Mouse (Mus musculus): ENCODE results near the gene Sort1. TPM values are rescaled to one million over a fixed set of nuclear protein-coding genes. Genes with fewer than 3 reads are reported as not detected.
A peak's percentile ranks its signal among the peaks of the same experiment; 100 is the strongest.

Sort1 gene
- polyA plus RNA-seq, 1 experiment = 197 TPM

- H3K4me1 ChIP-seq (ENCODE audit: control insufficient read depth, insufficient read depth, low read length) = peaks cover 23% of the 10 kb centered on the region
- no peak overlapping the region for H3K4me3 ChIP-seq (ENCODE audit: insufficient read depth, low read length)
- TF ChIP-seq POLR2A (IDR thresholded peaks at IDR 0.05; ENCODE audit: extremely low read depth, insufficient read depth, low read length) = no peak
- no peak for TF ChIP-seq CTCF (IDR thresholded peaks at IDR 0.05; ENCODE audit: extremely low read depth, insufficient read depth, low read length)
- H3K27ac ChIP-seq (ENCODE audit: insufficient read depth, low read length) = peak overlapping the region; percentile 85
These were observed 22.5 kb downstream of the Sort1 start for GRCm38 (mm10) chr3:108306387-108306786.

GRCm38 (mm10) chr3:108307485-108307884 is 23.6 kb downstream of the Sort1 start:
- H3K4me3 ChIP-seq (ENCODE audit: insufficient read depth, low read length) = no peak overlapping the region
- H3K27ac ChIP-seq (ENCODE audit: insufficient read depth, low read length) = peak overlapping the region; percentile 68
- TF ChIP-seq POLR2A (IDR thresholded peaks at IDR 0.05; ENCODE audit: extremely low read depth, insufficient read depth, low read length) = no peak
- no peak for TF ChIP-seq CTCF (IDR thresholded peaks at IDR 0.05; ENCODE audit: extremely low read depth, insufficient read depth, low read length)
- peaks cover 23% of the 10 kb centered on the region for H3K4me1 ChIP-seq (ENCODE audit: control insufficient read depth, insufficient read depth, low read length)

GRCm38 (mm10) chr3:108310921-108311341 is 27.0 kb downstream of the Sort1 start:
- peaks cover 14% of the 10 kb centered on the region for H3K4me1 ChIP-seq (ENCODE audit: control insufficient read depth, insufficient read depth, low read length)
- H3K27ac ChIP-seq (ENCODE audit: insufficient read depth, low read length) = no peak overlapping the region; the same call in 1 of the 2 replicates
- H3K4me3 ChIP-seq (ENCODE audit: insufficient read depth, low read length) = no peak overlapping the region
- TF ChIP-seq POLR2A (IDR thresholded peaks at IDR 0.05; ENCODE audit: extremely low read depth, insufficient read depth, low read length) (no peak), CTCF (IDR thresholded peaks at IDR 0.05; ENCODE audit: extremely low read depth, insufficient read depth, low read length) (no peak)

GRCm38 (mm10) chr3:108311688-108312087 is 27.8 kb downstream of the Sort1 start:
- no peak overlapping the region for H3K27ac ChIP-seq (ENCODE audit: insufficient read depth, low read length)
- peaks cover 9% of the 10 kb centered on the region for H3K4me1 ChIP-seq (ENCODE audit: control insufficient read depth, insufficient read depth, low read length)
- no peak for TF ChIP-seq POLR2A (IDR thresholded peaks at IDR 0.05; ENCODE audit: extremely low read depth, insufficient read depth, low read length)
- no peak for TF ChIP-seq CTCF (IDR thresholded peaks at IDR 0.05; ENCODE audit: extremely low read depth, insufficient read depth, low read length)
- H3K4me3 ChIP-seq (ENCODE audit: insufficient read depth, low read length) = no peak overlapping the region

GRCm38 (mm10) chr3:108312414-108312813 is 28.5 kb downstream of the Sort1 start:
- TF ChIP-seq CTCF (IDR thresholded peaks at IDR 0.05; ENCODE audit: extremely low read depth, insufficient read depth, low read length) (no peak), POLR2A (IDR thresholded peaks at IDR 0.05; ENCODE audit: extremely low read depth, insufficient read depth, low read length) (no peak)

GRCm38 (mm10) chr3:108313138-108313537 is 29.3 kb downstream of the Sort1 start:
- H3K4me3 ChIP-seq (ENCODE audit: insufficient read depth, low read length) = no peak overlapping the region
- no peak for TF ChIP-seq CTCF (IDR thresholded peaks at IDR 0.05; ENCODE audit: extremely low read depth, insufficient read depth, low read length)
- TF ChIP-seq POLR2A (IDR thresholded peaks at IDR 0.05; ENCODE audit: extremely low read depth, insufficient read depth, low read length) = no peak
- peaks cover 2% of the 10 kb centered on the region for H3K4me1 ChIP-seq (ENCODE audit: control insufficient read depth, insufficient read depth, low read length)
- H3K27ac ChIP-seq (ENCODE audit: insufficient read depth, low read length) = no peak overlapping the region

More at GRCm38 (mm10) chr3:108312414-108312813, 28.5 kb downstream of the Sort1 start:
- H3K4me3 ChIP-seq (ENCODE audit: insufficient read depth, low read length) = no peak overlapping the region
- H3K27ac ChIP-seq (ENCODE audit: insufficient read depth, low read length) = no peak overlapping the region
- H3K4me1 ChIP-seq (ENCODE audit: control insufficient read depth, insufficient read depth, low read length) = peaks cover 6% of the 10 kb centered on the region

- Histone ChIP-seq H3K4me1 (ENCODE audit: control insufficient read depth, insufficient read depth, low read length) (peaks cover 4% of the 10 kb centered on the region; the same call in 1 of the 2 replicates), H3K27ac (ENCODE audit: insufficient read depth, low read length) (no peak overlapping the region), H3K4me3 (ENCODE audit: insufficient read depth, low read length) (no peak overlapping the region)
- no peak for TF ChIP-seq CTCF (IDR thresholded peaks at IDR 0.05; ENCODE audit: extremely low read depth, insufficient read depth, low read length)
- TF ChIP-seq POLR2A (IDR thresholded peaks at IDR 0.05; ENCODE audit: extremely low read depth, insufficient read depth, low read length) = no peak
These were observed 30.3 kb downstream of the Sort1 start for GRCm38 (mm10) chr3:108314038-108314675.

- H3K4me1 ChIP-seq (ENCODE audit: control insufficient read depth, insufficient read depth, low read length) = peaks cover 3% of the 10 kb centered on the region; the same call in 1 of the 2 replicates
- no peak overlapping the region for H3K27ac ChIP-seq (ENCODE audit: insufficient read depth, low read length)
- no peak overlapping the region for H3K4me3 ChIP-seq (ENCODE audit: insufficient read depth, low read length)
- no peak for TF ChIP-seq CTCF (IDR thresholded peaks at IDR 0.05; ENCODE audit: extremely low read depth, insufficient read depth, low read length)
- no peak for TF ChIP-seq POLR2A (IDR thresholded peaks at IDR 0.05; ENCODE audit: extremely low read depth, insufficient read depth, low read length)
These were observed 34.6 kb downstream of the Sort1 start for GRCm38 (mm10) chr3:108318517-108318916.

GRCm38 (mm10) chr3:108321671-108322070 is 37.8 kb downstream of the Sort1 start:
- Histone ChIP-seq H3K4me1 (ENCODE audit: control insufficient read depth, insufficient read depth, low read length) (peaks cover 3% of the 10 kb centered on the region; the same call in 1 of the 2 replicates), H3K4me3 (ENCODE audit: insufficient read depth, low read length) (no peak overlapping the region), H3K27ac (ENCODE audit: insufficient read depth, low read length) (no peak overlapping the region)
- TF ChIP-seq CTCF (IDR thresholded peaks at IDR 0.05; ENCODE audit: extremely low read depth, insufficient read depth, low read length) = no peak
- no peak for TF ChIP-seq POLR2A (IDR thresholded peaks at IDR 0.05; ENCODE audit: extremely low read depth, insufficient read depth, low read length)

- TF ChIP-seq POLR2A (IDR thresholded peaks at IDR 0.05; ENCODE audit: extremely low read depth, insufficient read depth, low read length) (no peak), CTCF (IDR thresholded peaks at IDR 0.05; ENCODE audit: extremely low read depth, insufficient read depth, low read length) (no peak)
- Histone ChIP-seq H3K27ac (ENCODE audit: insufficient read depth, low read length) (no peak overlapping the region), H3K4me1 (ENCODE audit: control insufficient read depth, insufficient read depth, low read length) (peaks cover 3% of the 10 kb centered on the region; the same call in 1 of the 2 replicates), H3K4me3 (ENCODE audit: insufficient read depth, low read length) (no peak overlapping the region)
These were observed 38.3 kb downstream of the Sort1 start for GRCm38 (mm10) chr3:108322136-108322535.

Measured in cortical plate, adult 2 months (tissue).